Mouse (Mus musculus) liver, embryonic 14.5 days (tissue): Measurements from ENCODE around the gene Cdkl5. TPM values are rescaled to one million over a fixed set of nuclear protein-coding genes. Genes with fewer than 3 reads are reported as not detected.
"Not testable (repeated sequence)": the region's sequence is repeated elsewhere in the genome, so short reads cannot be mapped to it uniquely, and the experiment has no call there.

ENCODE experiments used
- ATAC-seq: fragments of 200-750 bp; cut with Nextera tagmentation; 2 replicates; pipeline ENCODE4 v1.8.0; 2017; ENCODE audit warnings: moderate number of reproducible peaks, mild to moderate bottlenecking, moderate library complexity; ENCODE audit not compliant: insufficient read depth
- DNase-seq, 3 experiments: peaks; one replicate each; pipeline ENCODE4 v3.0.0-alpha.2; 2012 to 2013; ENCODE audit warnings: low read depth in 3 of 3, low spot score in 3 of 3
- H3K27ac ChIP-seq: fragments of 300-500 bp; sonication (generic); 2 replicates; pipeline ENCODE4 v1.5.1; 2014; ENCODE audit warnings: moderate library complexity, mild to moderate bottlenecking, control low read depth, inconsistent platforms
- H3K27me3 ChIP-seq: fragments of 300-500 bp; sonication (generic); 2 replicates; pipeline ENCODE4 v1.6.1; 2014; ENCODE audit warnings: mild to moderate bottlenecking, low read length, moderate library complexity; ENCODE audit not compliant: control insufficient read depth, insufficient read depth
- H3K36me3 ChIP-seq: fragments of 300-500 bp; sonication (generic); replicated peaks from 2 replicates; pipeline ENCODE4 v1.6.1; 2014; ENCODE audit warnings: low read depth; ENCODE audit not compliant: control insufficient read depth, insufficient read depth
- H3K4me1 ChIP-seq, 2 experiments: fragments of 200-500 bp in 1 of 2; fragments of 300-500 bp in 1 of 2; sonication (generic) in 1 of 2; replicated peaks; 2 replicates each; pipeline ENCODE4 v1.6.1; 2012 to 2014; ENCODE audit warnings: antibody characterized with exemption in 1 of 2, inconsistent platforms in 1 of 2, low read length in 1 of 2; ENCODE audit not compliant: control insufficient read depth in 2 of 2, insufficient read depth in 2 of 2
- H3K4me2 ChIP-seq: fragments of 300-500 bp; sonication (generic); 2 replicates; pipeline ENCODE4 v1.6.1; 2014; ENCODE audit warnings: low read depth, mild to moderate bottlenecking, control low read depth, moderate library complexity
- H3K4me3 ChIP-seq, 2 experiments: fragments of 200-500 bp in 1 of 2; fragments of 300-500 bp in 1 of 2; sonication (generic) in 1 of 2; 2 replicates each; pipeline ENCODE4 v1.5.1; 2012 to 2014; ENCODE audit warnings: low read depth in 2 of 2, low read length in 2 of 2, mild to moderate bottlenecking in 2 of 2, control low read depth in 1 of 2, inconsistent platforms in 1 of 2, moderate library complexity in 1 of 2; ENCODE audit not compliant: insufficient read depth in 1 of 2
- H3K9ac ChIP-seq: fragments of 300-500 bp; sonication (generic); replicated peaks from 2 replicates; pipeline ENCODE4 v1.6.1; 2014; ENCODE audit warnings: mild to moderate bottlenecking, control low read depth, moderate library complexity
- H3K9me3 ChIP-seq: fragments of 300-500 bp; sonication (generic); 2 replicates; pipeline ENCODE4 v1.6.1; 2016; ENCODE audit warnings: low read length, mixed read lengths; ENCODE audit not compliant: control insufficient read depth
- CTCF ChIP-seq: IDR thresholded peaks from 2 replicates; pipeline ENCODE4 v1.5.1; 2016; ENCODE audit warnings: antibody characterized with exemption, low read depth, control low read depth
- EP300 ChIP-seq: IDR thresholded peaks from 2 replicates; pipeline ENCODE4 v1.6.1; 2016; ENCODE audit warnings: antibody characterized with exemption, low read depth
- WGBS: fragments of 180-500 bp; shearing (Covaris S2); extraction: QIAGEN DNeasy Blood & Tissue Kit; methylation state at CpG from one replicate; pipeline ENCODE4 v1.1.7; 2014; ENCODE audit not compliant: insufficient replicate concordance; 5-methylcytosine and 5-hydroxymethylcytosine counted together
- polyA plus RNA-seq, 2 experiments: library from polyadenylated mRNA; depleted of rRNA in 1 of 2; stranded (reverse) in 1 of 2; unstranded in 1 of 2; fragments of >200 nt; fragmentation: Nextera tagmentation in 1 of 2; extraction: Ambion mirVana in 1 of 2; gene quantifications; 2 replicates each; pipeline versions ENCODE4 v1.2.1 to v1.2.3; 2012 to 2014

The Cdkl5 gene
- polyA plus RNA-seq, 2 experiments = 0.20 to 0.24 TPM

- Histone ChIP-seq H3K4me1 (no peaks in the 10 kb centered on the region), H3K4me2 (no peak overlapping the region), H3K9me3 (no peaks in the 10 kb centered on the region), H3K36me3 (no peaks in the 10 kb centered on the region), H3K27ac (no peak overlapping the region), H3K27me3 (no peaks in the 10 kb centered on the region; the same call in 1 of the 2 replicates), H3K9ac (no peak overlapping the region), H3K4me3 (no peak overlapping the region)
- ATAC-seq = no peak
- DNase-seq = no peak
- no peak for TF ChIP-seq CTCF
- no peak for TF ChIP-seq EP300
- WGBS = 68% methylated on average over 5 of the region's 5 CpGs
These were observed 212.2 kb downstream of the Cdkl5 start for GRCm38 (mm10) chrX:160782276-160782675.

DNA sequence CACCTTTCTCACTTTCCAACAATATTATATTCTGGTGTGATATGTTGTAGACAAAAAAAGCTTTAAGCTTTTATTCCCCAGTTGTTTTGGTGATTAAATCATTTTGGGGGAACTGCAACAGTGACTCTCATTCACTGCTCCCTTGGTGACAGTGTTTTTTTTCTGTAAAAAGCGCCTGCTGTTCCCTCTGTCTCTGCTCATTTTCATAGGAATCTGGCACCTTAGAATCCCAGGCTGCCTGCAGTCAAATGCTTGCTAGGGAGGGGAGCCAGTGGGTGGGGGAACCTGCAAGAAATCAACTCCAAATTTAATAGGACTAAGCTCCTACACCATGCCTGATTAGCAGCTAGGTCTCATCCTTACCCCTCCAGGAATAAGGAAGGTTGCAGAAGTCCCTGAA, 221.5 kb downstream of the Cdkl5 start:
- Histone ChIP-seq H3K4me3 (no peak overlapping the region), H3K4me2 (no peak overlapping the region), H3K27ac (no peak overlapping the region), H3K9me3 (no peaks in the 10 kb centered on the region), H3K4me1 (no peaks in the 10 kb centered on the region), H3K36me3 (no peaks in the 10 kb centered on the region), H3K9ac (no peak overlapping the region), H3K27me3 (no peaks in the 10 kb centered on the region)
- no peak for TF ChIP-seq CTCF
- TF ChIP-seq EP300 = no peak
- no peak for DNase-seq
- ATAC-seq = no peak
- WGBS = 47% methylated on average over 1 of the region's 1 CpGs

GRCm38 (mm10) chrX:160769622-160770021, 224.9 kb downstream of the Cdkl5 start:
- not testable (repeated sequence) for H3K36me3 ChIP-seq, H3K27me3 ChIP-seq, ATAC-seq, DNase-seq, H3K4me2 ChIP-seq, H3K9me3 ChIP-seq, H3K9ac ChIP-seq, H3K27ac ChIP-seq, H3K4me3 ChIP-seq, H3K4me1 ChIP-seq
- WGBS = 68% methylated on average over 5 of the region's 5 CpGs

DNA sequence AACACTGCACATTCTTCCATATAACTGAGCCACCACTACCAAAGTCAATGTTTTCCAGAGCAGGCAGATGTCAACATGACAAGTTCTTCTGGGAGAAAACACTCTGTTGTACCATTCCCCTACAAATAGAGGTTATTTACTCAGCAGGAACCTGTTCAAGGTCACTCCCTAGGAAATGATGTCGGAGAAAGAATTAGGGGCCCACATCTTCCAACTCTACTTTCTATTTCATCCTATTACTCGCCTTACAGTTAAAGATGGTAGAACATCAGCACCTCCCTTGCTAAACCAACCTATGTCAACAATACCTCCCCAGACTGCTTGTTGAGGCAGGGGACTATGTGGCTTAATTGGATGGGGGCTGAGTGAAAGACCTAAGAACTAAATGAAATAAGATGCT, 226.8 kb downstream of the Cdkl5 start, which contains the start of gene Rs1:
TSS of gene Rs1 (plus strand) at position 301 of the 400 bp plus-strand sequence.
- WGBS = 79% methylated on average over 2 of the region's 2 CpGs
- TF ChIP-seq EP300 (no peak), CTCF (no peak)
- H3K4me3 ChIP-seq = peak within 1 kb of the TSS in 1 of 2 experiments; percentile 61; a peak in 2 of 4 replicates
- no peak within 1 kb of the TSS for H3K9ac ChIP-seq
- no peaks in the 10 kb centered on the region for H3K36me3 ChIP-seq
- no peaks in the 10 kb centered on the region for H3K9me3 ChIP-seq
- peak within 1 kb of the TSS; percentile 53 for H3K4me2 ChIP-seq
- H3K27ac ChIP-seq = no peak within 1 kb of the TSS
- DNase-seq = no peak
- no peaks in the 10 kb centered on the region for H3K4me1 ChIP-seq
- no peaks in the 10 kb centered on the region for H3K27me3 ChIP-seq
- no peak for ATAC-seq

GRCm38 (mm10) chrX:160766233-160766616, 228.3 kb downstream of the Cdkl5 start:
- Histone ChIP-seq H3K9ac (peak overlapping the region; percentile 56), H3K9me3 (no peaks in the 10 kb centered on the region), H3K36me3 (no peaks in the 10 kb centered on the region), H3K4me1 (no peaks in the 10 kb centered on the region), H3K27me3 (no peaks in the 10 kb centered on the region), H3K4me2 (peak overlapping the region; percentile 53), H3K27ac (no peak overlapping the region), H3K4me3 (peak overlapping the region; percentile 61 to 92)
- TF ChIP-seq EP300 (no peak), CTCF (no peak)
- ATAC-seq = peak; percentile 83
- DNase-seq = no peak
- 18% methylated on average over 15 of the region's 15 CpGs for WGBS
